Mouse (Mus musculus) heart, adult 2 months (tissue): ENCODE data around the gene Irf3.

Experiments
- CTCF ChIP-seq: fragments of 200-600 bp; IDR thresholded peaks from 2 replicates; pipeline ENCODE4 v1.8.1; 2022; ENCODE audit warnings: antibody characterized with exemption, mild to moderate bottlenecking, moderate library complexity
- POLR2A ChIP-seq: fragments of 200-500 bp; IDR thresholded peaks from 2 replicates; pipeline ENCODE4 v1.6.1; 2011; ENCODE audit warnings: mild to moderate bottlenecking, low read depth, low read length, control low read depth; ENCODE audit not compliant: insufficient read depth

GRCm38 (mm10) chr7:44958208-44958607 is 39.2 kb upstream of the Irf3 start:
- TF ChIP-seq CTCF (peak; percentile 83), POLR2A (no peak)
